Mouse (Mus musculus): ENCODE data around the gene Rab28.

DNA sequence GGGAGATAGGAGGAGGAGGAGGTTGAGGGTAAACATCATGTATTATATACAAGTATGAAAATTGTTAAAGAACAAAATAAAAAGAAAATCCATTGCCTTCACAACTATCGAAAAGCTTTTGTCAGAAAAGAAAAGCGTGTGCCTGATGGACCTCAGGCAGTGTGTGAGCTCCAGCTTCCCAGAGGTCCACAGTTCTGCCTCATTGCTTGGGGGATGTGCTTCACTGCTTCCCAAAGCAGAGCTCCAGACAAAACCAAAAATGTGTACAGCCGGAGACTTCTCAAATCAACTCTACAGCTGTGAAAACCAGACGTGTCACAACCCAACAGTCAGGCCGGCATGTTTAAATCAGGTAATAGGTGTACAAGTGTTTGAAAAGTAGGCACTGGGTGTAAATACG lies 17.6 kb upstream of the Rab28 start:
- no peak for TF ChIP-seq POLR2A (IDR thresholded peaks at IDR 0.05; ENCODE audit: low read depth, low read length)
- TF ChIP-seq CTCF (conservative IDR thresholded peaks at IDR 0.05; ENCODE audit: insufficient read depth, insufficient read length, low read depth, low read length) = no peak

Data from kidney, adult 2 months (tissue).